Mouse (Mus musculus): ENCODE measurements at regions not wholly inside any gene's neighbourhood (a gene's known extent, or its start where the extent isn't known, plus 50 kb on each side); places are given as distances from the start of the nearest gene placed in this dataset.

- no peak for DNase-seq (ENCODE audit: low spot score in 2 of 2)
Observed at GRCm38 (mm10) chr1:163190841-163191240, 105.4 kb upstream of the Mroh9 start.

- no peak for DNase-seq (ENCODE audit: low spot score in 2 of 2)
Observed at GRCm38 (mm10) chr1:163181851-163182250, 96.4 kb upstream of the Mroh9 start.

GRCm38 (mm10) chr1:163177011-163177410 lies 91.5 kb upstream of the Mroh9 start:
- DNase-seq (ENCODE audit: low spot score in 2 of 2) = no peak

- no peak for DNase-seq (ENCODE audit: low spot score in 2 of 2)
Observed at GRCm38 (mm10) chr1:163167051-163167450, 81.6 kb upstream of the Mroh9 start.

- no peak for DNase-seq (ENCODE audit: low spot score in 2 of 2)
Observed at GRCm38 (mm10) chr1:163163636-163164035, 78.2 kb upstream of the Mroh9 start.

- DNase-seq (ENCODE audit: low spot score in 2 of 2) = no peak
Observed at GRCm38 (mm10) chr1:163159911-163160310, 74.4 kb upstream of the Mroh9 start.

GRCm38 (mm10) chr1:163158491-163158890 lies 73.0 kb upstream of the Mroh9 start:
- no peak for DNase-seq (ENCODE audit: low spot score in 2 of 2)

- DNase-seq (ENCODE audit: low spot score in 2 of 2) = peak; percentile 45 to 70
Observed at GRCm38 (mm10) chr1:163150203-163150855, 64.9 kb upstream of the Mroh9 start.

GRCm38 (mm10) chr1:163146641-163147040 lies 61.2 kb upstream of the Mroh9 start:
- no peak for DNase-seq (ENCODE audit: low spot score in 2 of 2)

- no peak for DNase-seq (ENCODE audit: low spot score in 2 of 2)
Observed at GRCm38 (mm10) chr1:163143113-163143512, 57.6 kb upstream of the Mroh9 start.

- no peak for DNase-seq (ENCODE audit: low spot score in 2 of 2)
Observed at GRCm38 (mm10) chr1:163141471-163141870, 56.0 kb upstream of the Mroh9 start.

- DNase-seq (ENCODE audit: low spot score in 2 of 2) = no peak
Observed at GRCm38 (mm10) chr1:163138179-163138578, 52.7 kb upstream of the Mroh9 start.

Measured in frontal cortex, postnatal 25 days (tissue).